Mouse (Mus musculus) spleen, postnatal 36 days (tissue): ENCODE data around the gene Dnlz.
A peak's percentile ranks its signal among the peaks of the same experiment; 100 is the strongest.
"Not testable (repeated sequence)": the region's sequence is repeated elsewhere in the genome, so short reads cannot be mapped to it uniquely, and the experiment has no call there.

Source experiments
- DNase-seq, 2 experiments: peaks; one replicate each; pipeline ENCODE4 v3.0.0; 2022; ENCODE audit warnings: low spot score in 2 of 2, mixed read lengths in 1 of 2

Gene Dnlz

DNA sequence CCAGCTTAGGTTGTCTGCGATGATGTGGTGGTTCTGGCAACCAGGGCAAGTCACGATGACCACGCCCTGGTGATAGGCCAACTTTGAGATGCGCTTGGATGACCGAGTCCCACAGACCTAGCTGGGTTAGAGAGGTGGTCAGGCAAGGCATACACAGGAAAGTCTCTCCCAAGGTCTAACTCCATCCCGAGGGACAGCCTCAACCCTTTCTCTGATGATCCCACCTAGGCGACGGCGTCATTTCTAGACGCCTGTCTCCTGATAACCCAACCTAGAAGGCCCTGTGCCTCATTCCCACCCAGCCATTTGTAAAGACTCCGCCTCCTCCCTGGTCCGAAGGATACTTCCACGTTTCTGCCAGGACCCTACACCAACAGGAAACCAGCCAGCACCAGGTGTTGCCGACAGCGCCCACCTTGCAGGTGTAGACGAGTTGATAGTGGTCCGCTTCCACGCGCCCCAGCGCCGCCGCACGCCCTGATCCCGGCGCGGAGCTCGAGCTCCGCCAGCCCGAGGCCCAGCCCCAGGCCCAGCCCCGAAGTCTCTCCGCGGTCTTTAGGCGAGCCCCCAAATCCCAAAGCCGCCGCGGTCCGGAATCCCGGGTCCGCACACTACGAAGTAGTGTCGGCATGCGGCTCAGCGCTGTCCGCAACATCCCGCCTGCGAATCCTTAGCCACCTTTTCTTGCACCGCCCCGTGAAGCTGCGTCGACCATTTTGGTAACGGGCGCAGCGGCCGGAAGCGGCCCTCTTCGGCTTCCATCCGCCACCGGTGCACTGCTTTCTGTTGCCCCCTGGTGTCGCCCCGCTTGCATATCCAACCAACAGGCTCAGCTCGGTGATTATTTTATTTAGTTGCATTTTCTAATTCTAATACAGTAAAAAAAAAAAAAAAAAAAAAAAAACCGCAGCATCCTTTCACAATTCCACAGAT is at the start of gene Dnlz:
Dnlz (minus strand) TSS at position 753 of the 933 bp plus-strand sequence.
- peak; percentile 91 to 92 for DNase-seq

GRCm38 (mm10) chr2:26401023-26401422 is 49.1 kb upstream of the Dnlz start:
- DNase-seq, result no peak

GRCm38 (mm10) chr2:26400296-26400695 is 48.4 kb upstream of the Dnlz start:
- no peak for DNase-seq

- DNase-seq, result no peak
Observed at GRCm38 (mm10) chr2:26399647-26400046, 47.7 kb upstream of the Dnlz start.

GRCm38 (mm10) chr2:26398978-26399377 is 47.1 kb upstream of the Dnlz start:
- no peak for DNase-seq

DNA sequence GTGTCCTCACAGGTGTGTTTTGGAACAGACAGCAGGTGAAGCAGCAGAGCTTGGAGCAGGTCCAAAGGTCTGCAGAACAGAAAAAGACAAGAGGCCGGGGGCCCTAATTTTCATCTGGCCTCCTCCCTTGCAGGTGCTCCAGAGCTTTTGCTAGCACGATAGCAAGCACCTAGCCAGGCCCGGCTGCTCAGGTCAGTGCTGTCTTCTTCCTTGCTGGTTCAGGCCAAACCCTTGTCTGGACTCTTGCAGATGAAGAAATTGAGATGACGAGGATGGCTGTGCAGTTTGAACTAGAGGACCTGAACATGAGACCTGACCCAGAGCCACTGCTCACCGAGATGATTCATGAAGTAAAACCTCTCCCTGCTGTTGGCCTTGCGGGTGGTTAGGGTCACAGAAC is 39.7 kb upstream of the Dnlz start:
- DNase-seq, result no peak

DNA sequence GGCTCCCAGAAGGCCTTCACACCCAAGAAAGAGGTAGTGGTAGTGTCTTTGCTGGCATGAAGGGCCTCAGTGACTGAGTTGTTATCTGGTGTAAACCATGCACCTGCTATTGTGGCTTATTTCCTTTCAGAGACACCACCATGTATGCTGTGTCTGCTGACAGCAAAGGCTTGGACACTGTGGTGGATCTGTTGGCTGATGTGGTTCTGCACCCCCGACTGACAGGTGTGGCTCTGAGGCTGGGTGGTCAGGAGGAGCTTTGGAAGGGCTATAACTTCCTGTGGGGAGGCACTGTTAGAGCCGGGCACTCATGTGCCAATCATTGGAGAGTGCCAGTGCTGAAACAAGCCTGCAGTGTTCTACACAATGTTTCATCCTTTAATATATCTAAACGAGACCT is 39.0 kb upstream of the Dnlz start:
- no peak for DNase-seq

- peak; percentile 81 to 83 for DNase-seq
Observed at GRCm38 (mm10) chr2:26389154-26389690, 37.3 kb upstream of the Dnlz start, which contains the start of the genes Entr1 and Pmpca. Gene Entr1 (minus strand): TSS chr2:26389316. Gene Pmpca (plus strand): TSS chr2:26389339.

DNA sequence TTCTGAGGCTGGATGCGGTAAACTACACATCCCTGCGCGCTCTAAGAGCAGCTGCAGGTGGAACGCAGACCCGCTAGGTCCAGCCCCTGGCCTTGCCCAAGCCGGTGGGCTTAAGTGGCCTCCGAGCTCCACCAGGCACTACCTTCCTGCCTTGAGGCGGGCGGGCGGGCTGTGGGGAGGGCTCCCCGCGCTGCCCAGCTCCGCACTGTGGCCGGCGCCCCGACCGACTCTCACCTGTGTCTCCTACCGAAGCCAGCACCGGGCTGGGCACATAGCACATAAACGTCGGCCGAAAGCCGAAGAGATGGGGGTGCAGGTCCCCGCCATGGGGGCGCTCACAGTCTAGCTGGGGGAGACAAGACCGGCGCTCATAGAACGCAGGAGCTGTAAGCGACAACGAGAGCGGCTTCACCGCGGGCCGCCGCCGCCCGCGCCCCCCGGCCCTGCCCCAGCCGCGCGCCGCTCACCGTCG is 36.8 kb upstream of the Dnlz start:
- no peak for DNase-seq

DNA sequence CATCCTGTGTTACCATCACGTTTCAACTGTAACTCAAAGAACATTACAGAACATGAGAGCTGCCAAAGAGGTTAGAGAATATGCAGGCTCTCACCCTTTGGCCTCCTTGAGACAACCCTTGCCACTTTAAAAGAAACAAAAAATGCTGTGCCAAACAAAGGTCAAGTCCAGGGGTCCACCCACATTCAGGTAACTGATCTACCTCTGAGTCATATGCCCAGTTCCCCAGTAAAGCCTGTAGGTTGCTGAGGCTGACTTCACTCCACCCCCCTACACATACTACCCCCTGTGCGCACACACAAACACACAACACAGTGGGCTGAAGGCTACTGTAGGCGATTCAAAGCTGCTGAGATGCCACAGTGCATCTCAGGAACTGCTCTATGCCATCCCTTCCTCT is 35.8 kb upstream of the Dnlz start:
- DNase-seq, result no peak

GRCm38 (mm10) chr2:26380871-26381270 is 29.0 kb upstream of the Dnlz start:
- not testable (repeated sequence) for DNase-seq

DNA sequence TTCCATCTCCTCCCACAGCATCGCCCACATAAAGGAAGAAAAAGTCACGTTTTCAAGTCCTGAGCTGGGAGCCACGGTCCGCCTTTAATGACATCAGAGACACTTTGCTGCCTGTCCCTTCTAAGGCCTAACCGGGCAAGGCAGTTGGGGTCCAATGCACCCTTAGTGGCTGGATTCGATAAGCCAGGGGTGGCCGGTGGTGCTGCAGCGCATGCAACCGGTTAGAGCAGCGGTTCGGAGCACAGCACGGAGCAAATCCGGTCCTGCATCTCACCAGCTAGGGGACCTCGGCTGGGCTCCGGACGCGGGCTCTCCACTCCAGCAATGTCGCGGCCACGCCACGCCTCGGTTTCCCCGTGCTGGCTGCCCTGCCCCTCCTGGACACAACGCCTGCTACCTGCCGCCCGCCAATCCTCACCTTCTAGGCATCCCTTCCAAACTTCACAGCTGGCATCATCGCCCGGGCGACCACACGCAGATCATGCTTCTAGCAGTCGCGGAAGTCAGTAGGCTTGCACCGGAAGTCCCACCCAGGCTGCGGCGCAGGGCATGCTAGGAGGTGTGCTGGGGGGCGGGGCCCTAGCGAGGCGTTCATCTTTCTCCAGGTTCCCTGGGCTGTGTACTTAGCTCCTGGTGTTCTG is 28.3 kb upstream of the Dnlz start, which contains the start of gene Snapc4:
Snapc4 (minus strand) TSS at position 523 of the 641 bp plus-strand sequence.
- peak; percentile 83 to 85 for DNase-seq

DNA sequence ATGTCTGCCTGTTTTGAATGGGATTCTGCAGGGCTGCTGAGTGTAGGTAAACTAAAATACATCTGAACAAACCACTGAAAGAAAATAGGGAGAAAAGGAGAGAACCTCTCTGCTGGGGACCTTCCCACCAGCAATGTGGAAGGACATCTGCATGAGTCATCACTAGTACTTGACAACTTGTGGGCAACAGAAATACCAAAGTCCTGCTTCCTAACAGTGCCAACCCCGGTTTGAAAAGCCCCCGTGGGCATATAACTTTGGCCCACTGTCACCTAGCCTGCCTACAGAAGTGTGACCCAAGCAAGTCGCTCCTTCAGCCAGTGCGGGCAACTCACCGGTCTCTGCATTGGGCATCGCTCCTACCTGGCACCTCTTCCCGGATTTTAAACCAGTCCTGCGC is 20.5 kb upstream of the Dnlz start:
- no peak for DNase-seq

DNA sequence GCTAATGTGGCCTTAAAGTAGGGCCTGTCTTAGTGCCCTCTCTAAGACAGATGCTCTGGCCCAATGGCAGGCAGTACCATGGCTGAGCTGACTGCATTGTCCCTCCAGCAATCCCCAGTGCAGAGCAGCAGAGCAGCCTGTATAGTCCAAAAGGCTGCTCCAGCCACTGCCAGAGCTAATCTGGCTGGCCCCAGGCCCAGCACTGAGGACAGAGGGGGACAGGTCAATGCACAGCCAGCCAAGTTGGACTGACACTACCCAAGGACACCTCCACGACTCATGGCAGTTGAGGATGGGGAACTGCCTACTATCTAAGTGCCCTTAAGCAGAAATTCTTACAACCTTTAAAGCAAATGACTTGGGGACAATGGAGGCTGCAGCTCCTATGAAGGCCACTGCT is 16.7 kb upstream of the Dnlz start:
- DNase-seq, result no peak

- no peak for DNase-seq
Observed at GRCm38 (mm10) chr2:26367911-26368310, 16.0 kb upstream of the Dnlz start.

DNA sequence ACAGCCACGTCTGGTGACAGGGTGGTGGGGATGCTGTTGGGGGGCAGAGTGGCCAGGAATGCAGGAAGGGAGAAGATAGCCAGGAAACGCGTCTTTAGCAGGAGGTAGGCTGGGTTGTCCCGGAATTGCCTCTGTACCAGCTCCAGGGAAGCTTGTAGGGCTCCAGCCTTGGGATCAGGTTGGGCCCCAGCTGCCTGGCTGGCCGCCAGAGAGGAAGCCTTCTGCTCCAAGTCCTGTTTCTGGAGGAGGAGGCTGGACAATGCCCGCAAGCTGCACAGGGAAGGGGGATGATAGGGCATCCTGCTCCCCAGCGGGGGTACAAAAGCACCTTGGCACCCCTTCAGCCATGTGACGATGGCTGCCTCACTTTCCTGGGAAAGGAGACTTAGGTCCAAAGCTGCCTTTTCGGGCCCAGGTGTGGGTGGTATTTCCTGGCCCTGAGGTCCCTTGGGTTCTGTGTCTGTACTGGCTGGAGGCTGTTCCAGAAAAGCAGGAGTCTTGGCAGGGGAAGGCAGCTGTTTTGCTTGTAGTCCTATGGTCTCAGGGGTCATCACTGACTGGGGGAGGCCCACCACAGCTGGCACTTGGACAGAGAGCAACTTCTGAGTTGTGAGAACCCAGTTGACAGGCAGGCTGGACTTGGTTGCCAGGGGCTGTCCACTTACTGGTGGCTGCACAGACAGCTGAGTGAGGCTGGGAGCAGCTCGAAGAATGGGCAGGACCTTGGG is 13.0 kb upstream of the Dnlz start:
- no peak for DNase-seq

- no peak for DNase-seq
Observed at GRCm38 (mm10) chr2:26363481-26363880, 11.6 kb upstream of the Dnlz start.

GRCm38 (mm10) chr2:26362991-26363390 is 11.1 kb upstream of the Dnlz start:
- no peak for DNase-seq

GRCm38 (mm10) chr2:26360772-26361171 is 8.9 kb upstream of the Dnlz start, which contains the start of gene Card9:
Gene Card9 (minus strand): TSS chr2:26360918.
- DNase-seq, result peak; percentile 16 to 25

DNA sequence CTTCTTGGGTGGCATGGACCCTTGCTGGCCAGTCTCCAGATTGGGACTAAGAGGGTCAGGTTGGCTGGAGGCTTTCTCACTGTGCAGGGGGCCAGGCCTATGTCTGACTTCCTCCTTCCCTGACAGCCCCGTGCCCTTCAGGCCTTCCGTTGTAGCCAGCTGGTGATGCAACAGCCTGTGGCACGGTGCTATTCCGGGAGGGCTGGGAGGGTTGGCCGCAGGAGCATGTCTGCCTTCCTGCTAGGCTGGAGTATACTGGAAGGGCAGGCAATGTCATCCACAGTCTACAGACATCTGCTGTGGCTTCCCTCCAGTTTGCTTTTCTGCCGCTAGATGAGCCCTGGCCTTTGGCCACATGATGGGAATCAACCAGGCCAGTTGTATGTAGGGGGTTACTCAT is 8.1 kb upstream of the Dnlz start:
- DNase-seq, result no peak

- DNase-seq, result no peak
Observed at GRCm38 (mm10) chr2:26358667-26359320, 6.9 kb upstream of the Dnlz start.
